Mouse (Mus musculus) C2C12 (cell line): ENCODE results near the gene Stim1.

Experiments used
- CTCF ChIP-seq: IDR thresholded peaks from one replicate; pipeline ENCODE4 v1.5.1; 2011; ENCODE audit not compliant: control insufficient read depth, insufficient read depth, insufficient read length
- MAX ChIP-seq: IDR thresholded peaks from one replicate; pipeline ENCODE4 v1.6.1; 2011; ENCODE audit warnings: mild to moderate bottlenecking, control low read depth
- USF1 ChIP-seq: IDR thresholded peaks from one replicate; pipeline ENCODE4 v1.6.1; 2011; ENCODE audit warnings: low read depth, mild to moderate bottlenecking, control low read depth, moderate library complexity

DNA sequence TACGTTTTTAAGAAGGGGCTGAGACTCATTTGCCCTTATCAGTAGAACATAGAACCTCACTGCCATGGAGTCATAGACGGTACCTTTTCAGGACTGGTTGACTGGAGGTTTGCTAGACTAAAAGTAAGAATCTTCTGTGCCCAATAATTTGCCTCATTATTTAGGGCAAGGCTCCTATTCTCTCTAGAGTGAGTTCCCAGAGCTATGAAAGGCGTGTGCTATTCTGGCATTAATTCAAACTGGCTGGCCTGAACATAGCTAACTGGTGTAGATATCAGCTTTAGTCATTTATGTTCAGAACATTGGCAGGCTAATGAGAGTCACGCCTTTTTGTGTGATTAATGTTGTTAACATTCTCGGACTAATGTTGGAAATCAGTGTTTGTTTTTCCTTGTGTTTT lies 121.5 kb downstream of the Stim1 start:
- TF ChIP-seq CTCF (no peak), USF1 (no peak), MAX (no peak)
